Mouse (Mus musculus) adrenal gland, adult 18-20 months (tissue): ENCODE measurements at regions not wholly inside any gene's neighbourhood (a gene's known extent, or its start where the extent isn't known, plus 50 kb on each side); places are given as distances from the start of the nearest gene placed in this dataset.

Source experiments
- DNase-seq, 2 experiments: peaks; one replicate each; pipeline ENCODE4 v3.0.0; 2021 to 2022; ENCODE audit warnings: low spot score in 2 of 2

GRCm38 (mm10) chr1:88878831-88879230, 176.8 kb upstream of the Arl4c start:
- DNase-seq = no peak

GRCm38 (mm10) chr1:88879367-88879766, 177.3 kb upstream of the Arl4c start:
- DNase-seq = no peak

GRCm38 (mm10) chr1:88891041-88891440, 179.2 kb upstream of the Sh3bp4 start:
- no peak for DNase-seq

- DNase-seq = no peak
Measured at GRCm38 (mm10) chr1:88902426-88902825, 167.8 kb upstream of the Sh3bp4 start.

- DNase-seq = no peak
Measured at GRCm38 (mm10) chr1:88907766-88908463, 162.3 kb upstream of the Sh3bp4 start.

GRCm38 (mm10) chr1:88908683-88909082, 161.5 kb upstream of the Sh3bp4 start:
- DNase-seq = no peak

GRCm38 (mm10) chr1:88909314-88909713, 160.9 kb upstream of the Sh3bp4 start:
- no peak for DNase-seq

- no peak for DNase-seq
Measured at GRCm38 (mm10) chr1:88909864-88910573, 160.2 kb upstream of the Sh3bp4 start.

- DNase-seq = no peak
Measured at GRCm38 (mm10) chr1:88911724-88912123, 158.5 kb upstream of the Sh3bp4 start.

- no peak for DNase-seq
Measured at GRCm38 (mm10) chr1:88916531-88917050, 153.6 kb upstream of the Sh3bp4 start.

GRCm38 (mm10) chr1:88921401-88921800, 148.8 kb upstream of the Sh3bp4 start:
- no peak for DNase-seq

GRCm38 (mm10) chr1:88923791-88924581, 146.2 kb upstream of the Sh3bp4 start:
- no peak for DNase-seq

- DNase-seq = no peak
Measured at GRCm38 (mm10) chr1:88935191-88935590, 135.0 kb upstream of the Sh3bp4 start.

GRCm38 (mm10) chr1:88935779-88936178, 134.4 kb upstream of the Sh3bp4 start:
- no peak for DNase-seq

GRCm38 (mm10) chr1:88937327-88937726, 132.9 kb upstream of the Sh3bp4 start:
- DNase-seq = no peak

GRCm38 (mm10) chr1:88938458-88938857, 131.8 kb upstream of the Sh3bp4 start:
- DNase-seq = no peak

GRCm38 (mm10) chr1:88943039-88943438, 127.2 kb upstream of the Sh3bp4 start:
- DNase-seq = no peak

GRCm38 (mm10) chr1:88945868-88946267, 124.3 kb upstream of the Sh3bp4 start:
- no peak for DNase-seq

GRCm38 (mm10) chr1:88946374-88946773, 123.8 kb upstream of the Sh3bp4 start:
- DNase-seq = no peak

GRCm38 (mm10) chr1:88949911-88950310, 120.3 kb upstream of the Sh3bp4 start:
- DNase-seq = no peak

GRCm38 (mm10) chr1:88953516-88953915, 116.7 kb upstream of the Sh3bp4 start:
- DNase-seq = no peak

GRCm38 (mm10) chr1:88954784-88955183, 115.4 kb upstream of the Sh3bp4 start:
- no peak for DNase-seq
